Mouse (Mus musculus) T-helper 17 cell (primary cell): ENCODE results near the gene Gm21704.
"Not testable (repeated sequence)": the region's sequence is repeated elsewhere in the genome, so short reads cannot be mapped to it uniquely, and the experiment has no call there.

ENCODE experiments used
- in situ Hi-C, 2 experiments: fragments of 300-600 bp; cut with MboI, MseI; formaldehyde crosslinking; loops; 1 replicate in 1 of 2; 2 replicates in 1 of 2; pipeline ENCODE4 v1.15.1; 2025; ENCODE audit warnings: high pct_unique_total_duplicates in 2 of 2

The Gm21704 gene

GRCm38 (mm10) chrY:3410067-3410466 lies at the start of gene Gm21704, which contains the start of gene Gm21708:
Gene Gm21704, minus strand, starts transcription at chrY:3410167.
Gene Gm21708, minus strand, starts transcription at chrY:3410167.
- in situ Hi-C loops: not testable (repeated sequence)

- in situ Hi-C loops: not testable (repeated sequence)
These were observed 64.7 kb downstream of the Gm21704 start, which contains the start of gene Gm21693 for GRCm38 (mm10) chrY:3345229-3345628. Gene Gm21693, minus strand, starts transcription at chrY:3345329.

- in situ Hi-C loops: not testable (repeated sequence)
These were observed 69.3 kb downstream of the Gm21704 start for GRCm38 (mm10) chrY:3340661-3341060.
